24 mouse cellular contexts compared by ENCODE assay signal in genomic region chr17:23748026-23748425, GRCm38 (mm10). TPM values are rescaled to one million over a fixed set of nuclear protein-coding genes. Genes with fewer than 3 reads are reported as not detected.
A peak's percentile ranks its signal among the peaks of the same experiment; 100 is the strongest.
DNase-seq lines count a peak whose midpoint lies in the region; ATAC-seq and TF ChIP-seq lines count a peak whose summit lies in the region.
"Had no signal": no experiment of that assay in that cellular context is flagged by ENCODE, and none has a peak within 500 bp of the region (broad histone marks: within the 10 kb centered on the region; RNA-seq: fewer than 3 reads in every experiment).

No protein-coding gene starts in this region.

- dilution Hi-C loops in CH12.LX (cut with MboI; ENCODE audit: extremely low pct_ligation_motif_present, extremely low pct_unique_long_range_greater_than_20kb, low sequenced_read_pairs) = no loop called here

- TF ChIP-seq CTCF in CH12.LX (conservative IDR thresholded peaks at IDR 0.05 in 1 of 2, IDR thresholded peaks at IDR 0.05 in 1 of 2; ENCODE audit: low read depth in 2 of 2, low read length in 2 of 2) = no peak

- H3K4me3 ChIP-seq in CH12.LX (replicated peaks in 1 of 3; ENCODE audit: low read depth in 2 of 3, low read length in 2 of 3, poor library complexity in 1 of 3) = no peak overlapping the region
- no peak overlapping the region for H3K4me3 ChIP-seq in hindbrain, embryonic 14.5 days (replicated peaks; ENCODE audit: low read length)
- H3K4me3 ChIP-seq: heart, embryonic 12.5 days; hindbrain, embryonic 10.5 days; left cerebral cortex, adult 2 months; liver, embryonic 13.5 days; midbrain, embryonic 15.5 days; stomach, embryonic 15.5 days had no signal

- peaks cover 32 to 55% of the 10 kb centered on the region in 2 experiments for H3K4me1 ChIP-seq in CH12.LX (ENCODE audit: control insufficient read depth in 1 of 2, insufficient read depth in 2 of 2)
- H3K4me1 ChIP-seq in hindbrain, embryonic 14.5 days (replicated peaks; ENCODE audit: control insufficient read depth, insufficient read depth, low read length) = peaks cover 20% of the 10 kb centered on the region

- no peaks in the 10 kb centered on the region for H3K9me3 ChIP-seq in CH12.LX (replicated peaks; ENCODE audit: low read length)
- no peaks in the 10 kb centered on the region for H3K9me3 ChIP-seq in hindbrain, embryonic 14.5 days (ENCODE audit: control insufficient read depth, low read length)
- H3K9me3 ChIP-seq: heart, embryonic 12.5 days; liver, embryonic 13.5 days; midbrain, embryonic 15.5 days; stomach, embryonic 15.5 days had no signal

- no peak overlapping the region for H3K27ac ChIP-seq in CH12.LX (ENCODE audit: insufficient read depth, low read depth)
- H3K27ac ChIP-seq in hindbrain, embryonic 14.5 days = no peak overlapping the region
- H3K27ac ChIP-seq: hindbrain, embryonic 10.5 days; kidney, postnatal 0 days; left cerebral cortex, adult 2 months; liver, embryonic 13.5 days; midbrain, embryonic 15.5 days; stomach, embryonic 15.5 days had no signal

- H3K79me2 ChIP-seq in CH12.LX (replicated peaks; ENCODE audit: control insufficient read depth, extremely low read depth, insufficient read depth, poor library complexity, severe bottlenecking) = no peaks in the 10 kb centered on the region

- H3K4me2 ChIP-seq in CH12.LX (ENCODE audit: insufficient read depth, low read depth, poor library complexity, severe bottlenecking) = peak overlapping the region; percentile 72
- H3K4me2 ChIP-seq in hindbrain, embryonic 14.5 days (replicated peaks) = no peak overlapping the region
- H3K4me2 ChIP-seq: lung, embryonic 14.5 days; midbrain, embryonic 15.5 days; stomach, embryonic 15.5 days had no signal

- TF ChIP-seq EP300 in CH12.LX (IDR thresholded peaks at IDR 0.05; ENCODE audit: low read length) = peak; percentile 60; the same call in 1 of the 2 replicates

- TF ChIP-seq RAD21 in CH12.LX (IDR thresholded peaks at IDR 0.05; ENCODE audit: low read depth, low read length) = no peak

- H3K36me3 ChIP-seq in CH12.LX (replicated peaks in 1 of 2; ENCODE audit: control insufficient read depth in 1 of 2, insufficient read depth in 1 of 2, low read length in 1 of 2) = peaks cover 15 to 26% of the 10 kb centered on the region in 2 experiments
- H3K36me3 ChIP-seq in hindbrain, embryonic 14.5 days (replicated peaks; ENCODE audit: control insufficient read depth, insufficient read depth) = peaks cover 19% of the 10 kb centered on the region

- TF ChIP-seq POLR2A in CH12.LX (IDR thresholded peaks at IDR 0.05; ENCODE audit: low read depth, low read length) = no peak

- in situ Hi-C loops in CH12.LX (cut with MboI; ENCODE audit: low pct_ligation_motif_present, low pct_unique_long_range_greater_than_20kb, low sequenced_read_pairs) = no loop called here

- peaks cover 30% of the 10 kb centered on the region for H3K27me3 ChIP-seq in CH12.LX (replicated peaks)
- peaks cover 49% of the 10 kb centered on the region for H3K27me3 ChIP-seq in hindbrain, embryonic 14.5 days (ENCODE audit: control insufficient read depth, insufficient read depth, low read length)

- DNase-seq in spleen, adult 18-20 months = peak; percentile 50
- no peak for DNase-seq in spleen, adult 12 weeks (ENCODE audit: low spot score)
- peak; percentile 80 to 86 for DNase-seq in B cell, adult 2 months
- peak; percentile 64 for DNase-seq in CH12.LX (ENCODE audit: extremely low read depth)
- DNase-seq in natural killer cell, adult 2 months (ENCODE audit: low spot score in 2 of 2) = peak; percentile 42 to 77
- DNase-seq in layer of hippocampus, postnatal 14 days (ENCODE audit: low spot score in 2 of 2) = no peak
- DNase-seq in right cerebral cortex, postnatal 14 days = no peak
- DNase-seq in hindbrain, embryonic 14.5 days (ENCODE audit: low spot score) = no peak
- DNase-seq: adrenal gland, postnatal 25 days; cerebellum, adult 9-10 months; forebrain, postnatal 0 days; gastrocnemius, postnatal 14 days; heart, postnatal 10 days; kidney, adult 18-20 months; layer of hippocampus, adult 9-11 months; liver, embryonic 13.5 days; lung, embryonic 14.5 days had no signal

- H3K9ac ChIP-seq in CH12.LX (ENCODE audit: insufficient read depth, low read depth) = no peak overlapping the region
- no peak overlapping the region for H3K9ac ChIP-seq in hindbrain, embryonic 14.5 days
- H3K9ac ChIP-seq: forebrain, postnatal 0 days; heart, embryonic 12.5 days; liver, embryonic 13.5 days; lung, embryonic 14.5 days; midbrain, embryonic 15.5 days; stomach, embryonic 15.5 days had no signal

- no peak for ATAC-seq in hindbrain, embryonic 14.5 days (ENCODE audit: low FRiP score)
- ATAC-seq: forebrain, postnatal 0 days; midbrain, embryonic 15.5 days had no signal

- 44% methylated on average over 6 of the region's 6 CpGs for WGBS in hindbrain, embryonic 14.5 days

TF ChIP-seq in CH12.LX, 34 proteins besides CTCF, POLR2A, EP300 and RAD21 (continues in another document):
- TF ChIP-seq CHD1 (IDR thresholded peaks at IDR 0.05; ENCODE audit: low read depth, low read length) = no peak
- no peak for TF ChIP-seq MXI1 (IDR thresholded peaks at IDR 0.05; ENCODE audit: low read depth, low read length)
- TF ChIP-seq NELFE (IDR thresholded peaks at IDR 0.05; ENCODE audit: low read depth, low read length) = no peak
- TF ChIP-seq MAFK (IDR thresholded peaks at IDR 0.05; ENCODE audit: insufficient replicate concordance, low read length) = peak; percentile 82
- peak; percentile 98 for TF ChIP-seq BHLHE40 (IDR thresholded peaks at IDR 0.05; ENCODE audit: low read depth, low read length)
- TF ChIP-seq MEF2A (IDR thresholded peaks at IDR 0.05; ENCODE audit: borderline replicate concordance, low read depth, low read length) = no peak
- no peak for TF ChIP-seq PAX5 (IDR thresholded peaks at IDR 0.05; ENCODE audit: low read length)
- no peak for TF ChIP-seq GABPA (IDR thresholded peaks at IDR 0.05; ENCODE audit: insufficient replicate concordance, low read depth, low read length)
- TF ChIP-seq ZMIZ1 (IDR thresholded peaks at IDR 0.05; ENCODE audit: low read depth, low read length) = no peak
- TF ChIP-seq NRF1 (IDR thresholded peaks at IDR 0.05; ENCODE audit: low read depth, low read length) = no peak
- TF ChIP-seq MAX (IDR thresholded peaks at IDR 0.05; ENCODE audit: low read length) = peak; percentile 95
- TF ChIP-seq USF1 (IDR thresholded peaks at IDR 0.05; ENCODE audit: low read depth, low read length) = peak; percentile 31
- TF ChIP-seq UBTF (IDR thresholded peaks at IDR 0.05; ENCODE audit: low read depth, low read length) = no peak
- no peak for TF ChIP-seq KAT2A (IDR thresholded peaks at IDR 0.05; ENCODE audit: insufficient replicate concordance, low read length)
- TF ChIP-seq ETS1 (conservative IDR thresholded peaks at IDR 0.05; ENCODE audit: low read depth, low read length) = peak; percentile 66
- TF ChIP-seq CHD2 (IDR thresholded peaks at IDR 0.05; ENCODE audit: low read length) = peak; percentile 86
- TF ChIP-seq TBP (conservative IDR thresholded peaks at IDR 0.05; ENCODE audit: low read depth, low read length) = no peak
- no peak for TF ChIP-seq JUND (conservative IDR thresholded peaks at IDR 0.05; ENCODE audit: low read depth, low read length)
- TF ChIP-seq E2F4 (IDR thresholded peaks at IDR 0.05; ENCODE audit: insufficient replicate concordance, low read depth, low read length) = no peak
- no peak for TF ChIP-seq ZC3H11A (IDR thresholded peaks at IDR 0.05; ENCODE audit: low read depth, low read length)
- no peak for TF ChIP-seq ZNF384 (IDR thresholded peaks at IDR 0.05; ENCODE audit: low read depth, low read length)
- TF ChIP-seq SMC3 (IDR thresholded peaks at IDR 0.05; ENCODE audit: low read depth, low read length) = no peak
- TF ChIP-seq JUN (IDR thresholded peaks at IDR 0.05; ENCODE audit: insufficient read depth, low read depth, low read length) = no peak
- 0 out of 2 replicates have a peak, but pooled peaks have one; percentile 23 for TF ChIP-seq USF2 (conservative IDR thresholded peaks at IDR 0.05; ENCODE audit: low read depth, low read length)
- 0 out of 2 replicates have a peak, but pooled peaks have one; percentile 52 for TF ChIP-seq ELF1 (IDR thresholded peaks at IDR 0.05; ENCODE audit: low read depth, low read length)
- TF ChIP-seq IRF4 (IDR thresholded peaks at IDR 0.05; ENCODE audit: low read depth, low read length) = peak; percentile 70
- peak; percentile 50; the same call in 1 of the 2 replicates for TF ChIP-seq SIN3A (IDR thresholded peaks at IDR 0.05; ENCODE audit: low read length)

RNA-seq across cellular contexts. Expression of gene Kremen2, which starts 2.4 kb away (rescaled TPM):
- total RNA-seq in CH12.LX (2012; rRNA removed) (0.34 and 0.55 TPM in 2 replicates), CH12.LX (2014; rRNA removed) (0.14 and 0.23 TPM in 2 replicates)
- polyA plus RNA-seq in CH12.LX (2012; ENCODE audit: insufficient read length, low read depth) = 0.21 and 0.23 TPM in 2 replicates
- total RNA-seq in layer of hippocampus, postnatal 14 days (2021) = under 1 TPM; 0.17 to 0.21 TPM
- 0.74 and 0.90 TPM in 2 replicates for polyA plus RNA-seq in hindbrain, embryonic 14.5 days (2014; fragmentation: Nextera tagmentation; extraction: Ambion mirVana)
- total RNA-seq: adrenal gland, postnatal 25 days; gastrocnemius, postnatal 14 days; heart, postnatal 10 days had no signal
- polyA plus RNA-seq: lung, embryonic 14.5 days had no signal

RNA-seq across cellular contexts. Expression of gene Paqr4, which starts 7.4 kb away (rescaled TPM):
- 2.0 and 2.8 TPM in 2 replicates for total RNA-seq in CH12.LX (2012; rRNA removed)
- total RNA-seq in CH12.LX (2014; rRNA removed) = 0.47 and 1.0 TPM in 2 replicates
- 0.80 and 1.1 TPM in 2 replicates for polyA plus RNA-seq in CH12.LX (2012; ENCODE audit: insufficient read length, low read depth)
- 10 to 100 TPM; 49.7 to 52.8 TPM for total RNA-seq in layer of hippocampus, postnatal 14 days (2021)
- polyA plus RNA-seq in hindbrain, embryonic 14.5 days (2014; fragmentation: Nextera tagmentation; extraction: Ambion mirVana) = 57.5 and 62.8 TPM in 2 replicates

RNA-seq across cellular contexts. Expression of gene Pkmyt1, which starts 21.9 kb away (rescaled TPM):
- 21.4 and 25.4 TPM in 2 replicates for total RNA-seq in CH12.LX (2012; rRNA removed)
- total RNA-seq in CH12.LX (2014; rRNA removed) = 11.4 and 12.6 TPM in 2 replicates
- polyA plus RNA-seq in CH12.LX (2012; ENCODE audit: insufficient read length, low read depth) = 30.7 and 37.0 TPM in 2 replicates
- 1 to 10 TPM; 3.7 to 4.0 TPM for total RNA-seq in layer of hippocampus, postnatal 14 days (2021)
- polyA plus RNA-seq in hindbrain, embryonic 14.5 days (2014; fragmentation: Nextera tagmentation; extraction: Ambion mirVana) = 16.9 and 17.7 TPM in 2 replicates

RNA-seq across cellular contexts. Expression of gene Flywch1, which starts 23.4 kb away (rescaled TPM):
- total RNA-seq in CH12.LX (2012; rRNA removed) (26.9 and 28.3 TPM in 2 replicates), CH12.LX (2014; rRNA removed) (18.8 and 22.2 TPM in 2 replicates)
- polyA plus RNA-seq in CH12.LX (2012; ENCODE audit: insufficient read length, low read depth) = 22.0 and 23.4 TPM in 2 replicates
- 100 to 1,000 TPM; 159 to 169 TPM for total RNA-seq in layer of hippocampus, postnatal 14 days (2021)
- polyA plus RNA-seq in hindbrain, embryonic 14.5 days (2014; fragmentation: Nextera tagmentation; extraction: Ambion mirVana) = 179 and 183 TPM in 2 replicates

RNA-seq across cellular contexts. Expression of gene 1520401A03Rik, which starts 25.4 kb away (rescaled TPM):
- 0.08 TPM in 1 of 2 replicates, not detected in the other for total RNA-seq in CH12.LX (2012; rRNA removed)
- not detected in 2 replicates for total RNA-seq in CH12.LX (2014; rRNA removed)
- not detected in 2 replicates for polyA plus RNA-seq in CH12.LX (2012; ENCODE audit: insufficient read length, low read depth)
- under 1 TPM; 0.14 to 0.16 TPM for total RNA-seq in layer of hippocampus, postnatal 14 days (2021)
- polyA plus RNA-seq in hindbrain, embryonic 14.5 days (2014; fragmentation: Nextera tagmentation; extraction: Ambion mirVana) = 0.09 and 0.18 TPM in 2 replicates
- total RNA-seq: forebrain, postnatal 0 days; heart, postnatal 10 days; megakaryocyte-erythroid progenitor cell, adult 5-6 weeks had no signal
- polyA plus RNA-seq: forebrain, postnatal 0 days; heart, embryonic 12.5 days; hindbrain, embryonic 10.5 days had no signal

Comparison
In these comparisons a context has a peak if more than half of its experiments do, and no peak if none do; other contexts are left out.
1. DNase-seq: peak in spleen, adult 18-20 months (2 of 2), B cell, adult 2 months (2 of 2), CH12.LX (single experiment) and natural killer cell, adult 2 months (2 of 2); none in spleen, adult 12 weeks (single experiment), layer of hippocampus, postnatal 14 days (0 of 2), right cerebral cortex, postnatal 14 days (single experiment) and hindbrain, embryonic 14.5 days (single experiment).
2. RNA of gene Paqr4, which starts 7.4 kb away (total RNA-seq): 49.7 to 52.8 TPM in layer of hippocampus, postnatal 14 days; 0.47 to 2.8 TPM in CH12.LX; every median in the first group is over 10 times any median in the second.